Comparison of ENCODE assay signal across 8 mouse cellular contexts in genomic region chr7:143053961-143054611, GRCm38 (mm10). TPM values are rescaled to one million over a fixed set of nuclear protein-coding genes. Genes with fewer than 3 reads are reported as not detected.
DNase-seq lines count a peak whose midpoint lies in the region; ATAC-seq and TF ChIP-seq lines count a peak whose summit lies in the region.

No protein-coding gene starts in this region.

- DNase-seq in cerebellum, adult 9-11 months, result peak; percentile 31
- DNase-seq in cerebellum, adult 11 months, result no peak
- DNase-seq in ES-E14 (ENCODE audit: low read depth, low spot score), result no peak
- no peak for DNase-seq in embryo, embryonic 11 days
- DNase-seq in frontal cortex, postnatal 25 days (ENCODE audit: low spot score in 2 of 2), result no peak
- DNase-seq in spleen, adult 12 weeks (ENCODE audit: low spot score), result no peak

- peaks cover 3 to 21% of the 10 kb centered on the region in 2 experiments; a peak in 3 of 4 replicates for H3K4me1 ChIP-seq in ES-E14 (ENCODE audit: control insufficient read depth in 2 of 2, insufficient read depth in 2 of 2, low read length in 2 of 2, poor library complexity in 1 of 2)
- peaks cover 78% of the 10 kb centered on the region for H3K4me1 ChIP-seq in heart, embryonic 16.5 days (ENCODE audit: control insufficient read depth, insufficient read depth, low read length)
- peaks cover 69% of the 10 kb centered on the region for H3K4me1 ChIP-seq in liver, embryonic 16.5 days (ENCODE audit: control insufficient read depth, low read depth, low read length)

- H3K4me3 ChIP-seq in ES-E14 (ENCODE audit: insufficient read depth in 1 of 2, low read depth in 1 of 2, low read length in 2 of 2, poor library complexity in 1 of 2, severe bottlenecking in 1 of 2), result peak overlapping the region; percentile 80 to 86
- peak overlapping the region; percentile 88 for H3K4me3 ChIP-seq in heart, embryonic 16.5 days (ENCODE audit: low read length)
- peak overlapping the region; percentile 75 for H3K4me3 ChIP-seq in liver, embryonic 16.5 days (ENCODE audit: low read depth, low read length)

- H3K27ac ChIP-seq in ES-E14 (ENCODE audit: insufficient read depth, low read depth, low read length, poor library complexity, severe bottlenecking), result peak overlapping the region; percentile 6; the same call in 1 of the 2 replicates
- peak overlapping the region; percentile 96 for H3K27ac ChIP-seq in heart, embryonic 16.5 days (ENCODE audit: low read length)
- 0 out of 2 replicates have a peak overlapping the region, but pooled peaks have one; percentile 83 for H3K27ac ChIP-seq in liver, embryonic 16.5 days (ENCODE audit: low read length)

- H3K36me3 ChIP-seq in ES-E14 (ENCODE audit: control insufficient read depth, insufficient read depth, low read length, poor library complexity, severe bottlenecking), result peaks cover 28% of the 10 kb centered on the region
- no peaks in the 10 kb centered on the region for H3K36me3 ChIP-seq in heart, embryonic 16.5 days (ENCODE audit: control insufficient read depth, insufficient read depth)
- H3K36me3 ChIP-seq in liver, embryonic 16.5 days (ENCODE audit: control insufficient read depth, insufficient read depth), result no peaks in the 10 kb centered on the region

- WGBS in heart, embryonic 16.5 days, result 12% methylated on average over 11 of the region's 11 CpGs
- 20% methylated on average over 11 of the region's 11 CpGs for WGBS in liver, embryonic 16.5 days (ENCODE audit: insufficient replicate concordance)

- in situ Hi-C loops in ES-E14 (cut with MboI; ENCODE audit: low sequenced_read_pairs in 2 of 2, unreplicated experiment in 2 of 2), result no loop called here

- peak overlapping the region; percentile 84 for H3K9ac ChIP-seq in ES-E14 (ENCODE audit: insufficient read depth, low read depth, low read length, poor library complexity, severe bottlenecking)
- H3K9ac ChIP-seq in heart, embryonic 16.5 days (ENCODE audit: low read length), result peak overlapping the region; percentile 97
- H3K9ac ChIP-seq in liver, embryonic 16.5 days (ENCODE audit: low read depth, low read length), result peak overlapping the region; percentile 82

- peak overlapping the region; percentile 94 for H3K4me2 ChIP-seq in heart, embryonic 16.5 days (ENCODE audit: low read depth, low read length)
- peak overlapping the region; percentile 90 for H3K4me2 ChIP-seq in liver, embryonic 16.5 days (ENCODE audit: low read depth, low read length)

- no peaks in the 10 kb centered on the region for H3K27me3 ChIP-seq in heart, embryonic 16.5 days (ENCODE audit: control insufficient read depth, insufficient read depth, low read length)
- no peaks in the 10 kb centered on the region for H3K27me3 ChIP-seq in liver, embryonic 16.5 days (ENCODE audit: control insufficient read depth, insufficient read depth, low read depth, low read length)

- ATAC-seq in heart, embryonic 16.5 days (replicated peaks; ENCODE audit: extremely low read depth, insufficient read depth, low FRiP score), result no peak
- ATAC-seq in liver, embryonic 16.5 days (ENCODE audit: low read depth), result no peak

- H3K9me3 ChIP-seq in ES-E14 (ENCODE audit: control insufficient read depth, insufficient read depth, low read depth, low read length), result no peaks in the 10 kb centered on the region
- no peaks in the 10 kb centered on the region for H3K9me3 ChIP-seq in heart, embryonic 16.5 days (replicated peaks; ENCODE audit: control insufficient read depth, low read length)
- H3K9me3 ChIP-seq in liver, embryonic 16.5 days (replicated peaks; ENCODE audit: control insufficient read depth, low read length), result no peaks in the 10 kb centered on the region

TF ChIP-seq in ES-E14, 5 proteins besides CTCF, POLR2A, EP300 and RAD21:
- no peak for TF ChIP-seq CHD2 (IDR thresholded peaks at IDR 0.05; ENCODE audit: low read depth, low read length)
- TF ChIP-seq MAFK (IDR thresholded peaks at IDR 0.05; ENCODE audit: insufficient read depth, low read depth, low read length), result no peak
- no peak for TF ChIP-seq HCFC1 (IDR thresholded peaks at IDR 0.05; ENCODE audit: borderline replicate concordance, insufficient read depth, low read length)
- no peak for TF ChIP-seq ZC3H11A (IDR thresholded peaks at IDR 0.05; ENCODE audit: borderline replicate concordance, low read depth, low read length)
- TF ChIP-seq ZNF384 (IDR thresholded peaks at IDR 0.05; ENCODE audit: low read depth, low read length), result no peak

RNA-seq across cellular contexts. Expression of gene Cd81, which starts 1.5 kb away (rescaled TPM):
- total RNA-seq in ES-E14 (2012; rRNA removed), result 403 and 951 TPM in 2 replicates
- 878 and 900 TPM in 2 replicates for polyA plus RNA-seq in heart, embryonic 16.5 days (2015; fragmentation: Nextera tagmentation; extraction: Ambion mirVana)
- polyA plus RNA-seq in liver, embryonic 16.5 days (2015; fragmentation: Nextera tagmentation; extraction: Ambion mirVana), result 139 and 152 TPM in 2 replicates

RNA-seq across cellular contexts. Expression of gene Tssc4, which starts 15.0 kb away (rescaled TPM):
- 51.0 and 64.3 TPM in 2 replicates for total RNA-seq in ES-E14 (2012; rRNA removed)
- 59.2 and 61.5 TPM in 2 replicates for polyA plus RNA-seq in heart, embryonic 16.5 days (2015; fragmentation: Nextera tagmentation; extraction: Ambion mirVana)
- polyA plus RNA-seq in liver, embryonic 16.5 days (2015; fragmentation: Nextera tagmentation; extraction: Ambion mirVana), result 33.7 and 34.1 TPM in 2 replicates

RNA-seq across cellular contexts. Expression of gene Trpm5, which starts 40.4 kb away (rescaled TPM):
- 1.0 TPM in 2 replicates for total RNA-seq in ES-E14 (2012; rRNA removed)
- 3.1 and 3.7 TPM in 2 replicates for polyA plus RNA-seq in heart, embryonic 16.5 days (2015; fragmentation: Nextera tagmentation; extraction: Ambion mirVana)
- 0.78 and 0.83 TPM in 2 replicates for polyA plus RNA-seq in liver, embryonic 16.5 days (2015; fragmentation: Nextera tagmentation; extraction: Ambion mirVana)

RNA-seq across cellular contexts. Expression of gene Tspan32, which starts 49.2 kb away (rescaled TPM):
- 2.4 and 4.3 TPM in 2 replicates for total RNA-seq in ES-E14 (2012; rRNA removed)
- polyA plus RNA-seq in heart, embryonic 16.5 days (2015; fragmentation: Nextera tagmentation; extraction: Ambion mirVana), result 2.5 and 2.9 TPM in 2 replicates
- 69.6 and 71.3 TPM in 2 replicates for polyA plus RNA-seq in liver, embryonic 16.5 days (2015; fragmentation: Nextera tagmentation; extraction: Ambion mirVana)

RNA-seq across cellular contexts. Expression of gene Kcnq1, which starts 52.1 kb away (rescaled TPM):
- total RNA-seq in ES-E14 (2012; rRNA removed), result 0.22 and 0.42 TPM in 2 replicates
- 34.6 and 34.9 TPM in 2 replicates for polyA plus RNA-seq in heart, embryonic 16.5 days (2015; fragmentation: Nextera tagmentation; extraction: Ambion mirVana)
- polyA plus RNA-seq in liver, embryonic 16.5 days (2015; fragmentation: Nextera tagmentation; extraction: Ambion mirVana), result 0.36 and 0.65 TPM in 2 replicates

Comparison
In these comparisons a context has a peak if more than half of its experiments do, and no peak if none do; other contexts are left out.
1. H3K27ac ChIP-seq: peak in every context shown above with its lines; median percentile 96 in heart, embryonic 16.5 days; 83 in liver, embryonic 16.5 days; 6 in ES-E14.